Mouse (Mus musculus): ENCODE results near the gene Ciao2b. TPM values are rescaled to one million over a fixed set of nuclear protein-coding genes. Genes with fewer than 3 reads are reported as not detected.
"Not testable (repeated sequence)": the region's sequence is repeated elsewhere in the genome, so short reads cannot be mapped to it uniquely, and the experiment has no call there.

Ciao2b gene
- total RNA-seq (2017) = 24.9 and 31.4 TPM in 2 replicates

GRCm38 (mm10) chr8:104641426-104642323 lies at the start of gene Ciao2b:
Gene Ciao2b (minus strand): TSS chr8:104641965.
- peak; percentile 89 to 92 for ATAC-seq (replicated peaks in 1 of 2; ENCODE audit: insufficient read depth in 1 of 2, low FRiP score in 2 of 2, low TSS enrichment in 1 of 2, low read depth in 1 of 2, poor library complexity in 2 of 2, severe bottlenecking in 2 of 2)

- no peak for ATAC-seq (replicated peaks in 1 of 2; ENCODE audit: insufficient read depth in 1 of 2, low FRiP score in 2 of 2, low TSS enrichment in 1 of 2, low read depth in 1 of 2, poor library complexity in 2 of 2, severe bottlenecking in 2 of 2)
Measured at GRCm38 (mm10) chr8:104688433-104688832, 46.7 kb upstream of the Ciao2b start.

DNA sequence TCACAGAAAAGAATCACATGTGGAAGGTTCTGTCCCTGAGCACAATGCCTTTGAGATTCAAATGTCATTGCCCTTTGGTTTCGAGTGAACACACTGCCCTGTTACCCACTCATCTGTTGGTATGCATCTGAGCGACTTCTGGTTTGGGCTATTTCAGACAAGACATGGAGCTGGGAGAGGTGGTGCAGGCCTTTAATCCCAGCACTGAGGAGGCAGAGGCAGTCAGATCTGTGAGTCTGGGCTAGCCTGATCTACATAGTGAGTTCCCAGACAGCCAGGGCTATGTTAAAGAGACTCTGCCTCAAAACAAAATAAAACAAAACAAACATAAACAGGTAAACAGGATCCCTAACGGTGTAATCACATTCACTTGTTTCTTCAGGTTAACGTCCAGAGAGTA lies 13.8 kb upstream of the Ciao2b start:
- ATAC-seq (replicated peaks in 1 of 2; ENCODE audit: insufficient read depth in 1 of 2, low FRiP score in 2 of 2, low TSS enrichment in 1 of 2, low read depth in 1 of 2, poor library complexity in 2 of 2, severe bottlenecking in 2 of 2) = no peak

GRCm38 (mm10) chr8:104654984-104655383 lies 13.2 kb upstream of the Ciao2b start:
- peak; percentile 99 for ATAC-seq (replicated peaks in 1 of 2; ENCODE audit: insufficient read depth in 1 of 2, low FRiP score in 2 of 2, low TSS enrichment in 1 of 2, low read depth in 1 of 2, poor library complexity in 2 of 2, severe bottlenecking in 2 of 2)

DNA sequence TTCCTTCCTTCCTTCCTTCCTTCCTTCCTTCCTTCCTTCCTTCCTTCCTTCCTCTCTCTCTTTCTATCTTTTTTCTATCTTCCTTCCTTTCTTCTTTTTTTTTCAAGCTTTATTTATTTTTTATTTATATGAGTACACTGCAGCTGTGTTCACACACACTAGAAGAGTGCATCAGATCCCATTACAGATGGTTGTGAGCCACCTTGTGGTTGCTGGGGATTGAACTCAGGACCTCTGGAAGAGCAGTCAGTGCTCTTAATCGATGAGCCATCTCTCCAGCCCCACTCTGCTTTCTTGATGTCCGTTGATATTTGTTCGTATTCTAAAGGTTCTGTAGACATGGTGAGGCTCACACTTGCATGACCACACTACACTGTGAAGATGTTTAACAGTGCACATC lies 2.4 kb upstream of the Ciao2b start:
- not testable (repeated sequence) for ATAC-seq (replicated peaks in 1 of 2; ENCODE audit: insufficient read depth in 1 of 2, low FRiP score in 2 of 2, low TSS enrichment in 1 of 2, low read depth in 1 of 2, poor library complexity in 2 of 2, severe bottlenecking in 2 of 2)

- ATAC-seq (replicated peaks in 1 of 2; ENCODE audit: insufficient read depth in 1 of 2, low FRiP score in 2 of 2, low TSS enrichment in 1 of 2, low read depth in 1 of 2, poor library complexity in 2 of 2, severe bottlenecking in 2 of 2) = no peak
Measured at GRCm38 (mm10) chr8:104642324-104642654, 524 bp upstream of the Ciao2b start.

GRCm38 (mm10) chr8:104640831-104641370 lies 864 bp downstream of the Ciao2b start:
- no peak for ATAC-seq (replicated peaks in 1 of 2; ENCODE audit: insufficient read depth in 1 of 2, low FRiP score in 2 of 2, low TSS enrichment in 1 of 2, low read depth in 1 of 2, poor library complexity in 2 of 2, severe bottlenecking in 2 of 2)

DNA sequence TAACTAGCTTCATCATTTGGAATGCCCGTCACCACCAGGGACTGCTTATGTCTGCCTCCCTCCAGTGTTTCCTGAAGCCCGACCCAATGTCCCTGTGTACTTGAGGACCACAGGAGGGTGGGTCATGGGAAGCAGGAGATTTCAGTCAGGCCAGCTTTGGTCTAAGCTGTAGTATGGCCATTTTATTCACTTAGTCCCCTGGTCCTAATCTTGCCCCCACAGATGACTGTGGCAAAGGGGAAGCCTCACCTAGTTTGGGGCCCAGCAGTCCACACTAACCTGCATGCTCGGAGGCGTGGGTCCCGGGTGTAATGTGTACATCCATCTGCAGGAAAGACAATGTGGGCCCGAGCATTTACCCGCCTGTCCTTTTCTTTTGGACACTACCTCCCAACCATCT lies 1.5 kb downstream of the Ciao2b start:
- no peak for ATAC-seq (replicated peaks in 1 of 2; ENCODE audit: insufficient read depth in 1 of 2, low FRiP score in 2 of 2, low TSS enrichment in 1 of 2, low read depth in 1 of 2, poor library complexity in 2 of 2, severe bottlenecking in 2 of 2)

- no peak for ATAC-seq (replicated peaks in 1 of 2; ENCODE audit: insufficient read depth in 1 of 2, low FRiP score in 2 of 2, low TSS enrichment in 1 of 2, low read depth in 1 of 2, poor library complexity in 2 of 2, severe bottlenecking in 2 of 2)
Measured at GRCm38 (mm10) chr8:104638010-104638409, 3.8 kb downstream of the Ciao2b start.

DNA sequence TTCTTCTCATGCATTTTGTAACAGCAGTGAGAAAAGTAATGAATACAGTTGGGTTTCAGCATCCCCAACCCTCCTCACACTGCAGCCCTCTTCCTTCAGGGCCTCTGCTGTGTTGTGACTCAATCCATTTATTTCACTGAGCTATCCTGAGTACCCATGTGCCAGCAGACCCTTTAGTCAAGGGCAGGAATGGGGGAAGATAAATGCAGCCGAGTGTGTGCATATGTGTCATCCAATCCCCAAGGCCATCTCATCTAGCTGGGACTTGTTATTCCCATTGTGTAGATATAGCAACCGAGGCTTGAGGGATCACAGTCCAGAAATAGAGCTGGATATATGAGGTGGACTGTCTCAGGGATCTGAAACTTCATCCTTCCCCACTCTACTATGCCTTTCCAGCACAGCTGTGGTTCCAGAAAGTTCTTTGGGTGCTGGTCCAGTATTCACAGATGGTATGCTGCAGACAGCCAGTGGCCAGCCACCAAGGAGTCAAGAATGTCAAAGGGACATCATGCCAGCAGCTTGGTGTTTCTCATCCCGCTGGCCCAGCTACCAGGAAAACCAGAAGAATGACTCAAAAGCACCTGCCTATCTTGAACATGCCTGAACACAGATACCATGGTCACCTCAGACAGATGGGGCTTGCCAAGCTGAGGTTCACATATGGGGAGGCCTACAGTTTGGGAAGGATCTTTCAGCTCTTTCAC lies 6.6 kb downstream of the Ciao2b start:
- no peak for ATAC-seq (replicated peaks in 1 of 2; ENCODE audit: insufficient read depth in 1 of 2, low FRiP score in 2 of 2, low TSS enrichment in 1 of 2, low read depth in 1 of 2, poor library complexity in 2 of 2, severe bottlenecking in 2 of 2)

DNA sequence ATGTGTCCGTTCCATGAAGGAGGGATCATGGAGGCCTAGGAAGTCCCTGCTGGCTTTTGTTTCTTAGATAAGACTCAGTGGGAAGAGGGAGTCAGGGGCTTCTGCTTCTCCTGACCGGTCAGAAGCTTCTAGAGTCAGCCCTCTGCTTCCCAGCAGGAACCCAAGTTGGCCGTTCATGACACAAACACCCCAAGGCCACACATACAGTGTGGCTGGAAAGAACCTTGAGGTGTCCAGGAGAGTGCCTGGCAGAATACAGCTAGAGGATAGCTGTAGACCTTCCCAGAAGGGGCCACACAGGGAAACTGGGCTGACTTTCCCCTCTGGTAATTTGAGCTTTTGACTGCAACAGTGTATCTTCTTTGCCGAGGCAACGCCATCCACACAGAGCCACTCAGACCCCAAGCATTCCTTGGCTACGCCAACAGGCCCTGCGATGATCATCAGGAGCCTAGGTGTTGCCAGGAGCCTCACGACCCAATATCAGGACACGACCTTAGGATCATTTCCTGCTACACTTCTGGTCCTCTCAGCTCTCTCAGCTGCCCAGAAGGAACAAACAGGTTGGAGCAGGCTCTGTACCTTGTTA lies 8.5 kb downstream of the Ciao2b start:
- no peak for ATAC-seq (replicated peaks in 1 of 2; ENCODE audit: insufficient read depth in 1 of 2, low FRiP score in 2 of 2, low TSS enrichment in 1 of 2, low read depth in 1 of 2, poor library complexity in 2 of 2, severe bottlenecking in 2 of 2)

DNA sequence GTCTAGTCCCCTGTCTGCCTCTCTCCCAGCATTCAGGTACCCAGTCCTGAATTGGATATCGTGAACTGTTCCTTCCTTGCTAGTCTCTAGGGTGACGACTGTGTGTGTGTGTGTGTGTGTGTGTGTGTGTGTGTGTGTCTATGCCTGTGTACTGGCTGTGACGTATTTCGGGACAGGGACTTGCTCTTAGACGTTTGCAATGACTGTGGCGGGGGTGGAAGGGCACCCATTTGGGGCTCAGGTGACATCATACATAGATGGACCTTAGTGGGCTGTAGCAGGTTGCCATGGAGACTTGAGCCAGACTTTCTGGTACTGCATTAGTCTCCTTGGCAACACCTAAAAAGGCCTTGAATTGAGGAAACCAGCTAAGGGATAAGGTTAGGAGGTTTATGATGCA lies 9.3 kb downstream of the Ciao2b start:
- no peak for ATAC-seq (replicated peaks in 1 of 2; ENCODE audit: insufficient read depth in 1 of 2, low FRiP score in 2 of 2, low TSS enrichment in 1 of 2, low read depth in 1 of 2, poor library complexity in 2 of 2, severe bottlenecking in 2 of 2)

DNA sequence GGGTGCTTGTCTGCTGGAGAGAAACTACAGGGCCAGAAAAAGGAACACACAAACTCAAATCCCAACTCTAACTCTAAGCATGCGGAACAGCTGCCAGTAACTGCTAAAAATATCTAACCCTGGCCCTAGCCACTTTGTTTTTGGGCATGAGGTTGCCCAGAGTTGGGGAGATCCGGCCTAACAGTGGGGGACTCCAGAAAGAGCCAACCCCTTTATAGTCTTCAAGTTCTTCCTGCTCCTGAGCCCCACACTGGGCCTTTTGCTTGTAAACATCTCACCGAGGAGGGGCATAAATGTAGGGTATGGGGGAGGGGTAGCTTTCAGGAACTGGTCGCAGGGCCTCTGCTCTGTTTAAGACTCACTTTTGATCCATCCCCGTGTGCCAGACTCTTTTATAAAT lies 9.8 kb downstream of the Ciao2b start:
- peak; percentile 14 to 15; a peak in 2 of 4 replicates for ATAC-seq (replicated peaks in 1 of 2; ENCODE audit: insufficient read depth in 1 of 2, low FRiP score in 2 of 2, low TSS enrichment in 1 of 2, low read depth in 1 of 2, poor library complexity in 2 of 2, severe bottlenecking in 2 of 2)

- ATAC-seq (replicated peaks in 1 of 2; ENCODE audit: insufficient read depth in 1 of 2, low FRiP score in 2 of 2, low TSS enrichment in 1 of 2, low read depth in 1 of 2, poor library complexity in 2 of 2, severe bottlenecking in 2 of 2) = peak; percentile 70 to 83
Measured at GRCm38 (mm10) chr8:104630981-104631663, 10.6 kb downstream of the Ciao2b start, which contains the start of gene Rrad. Gene Rrad (minus strand): TSS chr8:104631327.

- peak in 1 of 2 experiments; percentile 15; a peak in 1 of 4 replicates for ATAC-seq (replicated peaks in 1 of 2; ENCODE audit: insufficient read depth in 1 of 2, low FRiP score in 2 of 2, low TSS enrichment in 1 of 2, low read depth in 1 of 2, poor library complexity in 2 of 2, severe bottlenecking in 2 of 2)
Measured at GRCm38 (mm10) chr8:104630574-104630973, 11.2 kb downstream of the Ciao2b start.

DNA sequence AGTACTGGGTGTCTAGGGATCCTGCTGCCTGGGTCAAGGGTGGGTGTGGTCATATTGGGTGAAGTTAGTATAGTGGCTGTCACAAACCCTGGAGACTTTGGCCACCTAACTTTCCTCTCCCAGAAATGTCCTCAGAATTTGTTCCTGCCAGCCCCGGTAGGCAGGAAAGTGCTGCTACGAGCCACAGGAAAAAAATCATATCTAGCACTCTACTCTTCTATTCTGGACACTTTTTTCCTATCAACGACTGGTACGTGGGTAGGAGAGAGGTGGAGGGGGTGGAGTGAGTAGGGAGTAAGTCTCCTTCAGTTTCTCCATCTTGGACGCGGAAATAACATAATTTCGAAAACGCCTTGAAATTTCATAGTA lies 11.7 kb downstream of the Ciao2b start:
- ATAC-seq (replicated peaks in 1 of 2; ENCODE audit: insufficient read depth in 1 of 2, low FRiP score in 2 of 2, low TSS enrichment in 1 of 2, low read depth in 1 of 2, poor library complexity in 2 of 2, severe bottlenecking in 2 of 2) = no peak

GRCm38 (mm10) chr8:104629306-104630110 lies 12.3 kb downstream of the Ciao2b start:
- no peak for ATAC-seq (replicated peaks in 1 of 2; ENCODE audit: insufficient read depth in 1 of 2, low FRiP score in 2 of 2, low TSS enrichment in 1 of 2, low read depth in 1 of 2, poor library complexity in 2 of 2, severe bottlenecking in 2 of 2)
